Mouse (Mus musculus): ENCODE data around the gene Tdrd3. TPM values are rescaled to one million over a fixed set of nuclear protein-coding genes. Genes with fewer than 3 reads are reported as not detected.

Gene Tdrd3
- total RNA-seq, 2 experiments from 2014 or later, result 16.8 to 17.0 TPM

- DNase-seq, result no peak
These were observed 35.4 kb downstream of the Tdrd3 start for GRCm38 (mm10) chr14:87451645-87452443.

GRCm38 (mm10) chr14:87455630-87456175, 39.3 kb downstream of the Tdrd3 start:
- no peak for DNase-seq

GRCm38 (mm10) chr14:87459777-87460176, 43.3 kb downstream of the Tdrd3 start:
- DNase-seq, result no peak

GRCm38 (mm10) chr14:87461543-87461942, 45.1 kb downstream of the Tdrd3 start:
- DNase-seq, result no peak

GRCm38 (mm10) chr14:87463963-87464654, 47.7 kb downstream of the Tdrd3 start:
- DNase-seq, result no peak

- DNase-seq, result no peak
These were observed 48.2 kb downstream of the Tdrd3 start for GRCm38 (mm10) chr14:87464655-87465054.

- no peak for DNase-seq
These were observed 51.1 kb downstream of the Tdrd3 start for GRCm38 (mm10) chr14:87467586-87467985.

- DNase-seq, result no peak
These were observed 55.1 kb downstream of the Tdrd3 start for GRCm38 (mm10) chr14:87471521-87471920.

GRCm38 (mm10) chr14:87472782-87473181, 56.3 kb downstream of the Tdrd3 start:
- DNase-seq, result no peak

- DNase-seq, result no peak
These were observed 59.4 kb downstream of the Tdrd3 start for GRCm38 (mm10) chr14:87475721-87476359.

- no peak for DNase-seq
These were observed 62.0 kb downstream of the Tdrd3 start for GRCm38 (mm10) chr14:87478339-87478951.

GRCm38 (mm10) chr14:87485888-87486287, 69.4 kb downstream of the Tdrd3 start:
- no peak for DNase-seq

GRCm38 (mm10) chr14:87497955-87498594, 81.6 kb downstream of the Tdrd3 start:
- no peak for DNase-seq

- no peak for DNase-seq
These were observed 89.5 kb downstream of the Tdrd3 start for GRCm38 (mm10) chr14:87505924-87506323.

- DNase-seq, result no peak
These were observed 98.8 kb downstream of the Tdrd3 start for GRCm38 (mm10) chr14:87515281-87515680.

- no peak for DNase-seq
These were observed 100.9 kb downstream of the Tdrd3 start for GRCm38 (mm10) chr14:87517381-87517780.

- no peak for DNase-seq
These were observed 115.4 kb downstream of the Tdrd3 start for GRCm38 (mm10) chr14:87531847-87532246.

GRCm38 (mm10) chr14:87537127-87537819, 120.8 kb downstream of the Tdrd3 start:
- DNase-seq, result no peak

GRCm38 (mm10) chr14:87549986-87550385, 133.5 kb downstream of the Tdrd3 start:
- DNase-seq, result no peak

GRCm38 (mm10) chr14:87552211-87552610, 135.8 kb downstream of the Tdrd3 start:
- DNase-seq, result no peak

GRCm38 (mm10) chr14:87563841-87564240, 147.4 kb downstream of the Tdrd3 start:
- DNase-seq, result no peak

All from gastrocnemius, postnatal 25 days (tissue).